Mouse (Mus musculus) CH12.LX (cell line): Measurements from ENCODE around the gene Il6st. TPM values are rescaled to one million over a fixed set of nuclear protein-coding genes. Genes with fewer than 3 reads are reported as not detected.
A peak's percentile ranks its signal among the peaks of the same experiment; 100 is the strongest.

Source experiments
- DNase-seq: peaks from one replicate; pipeline ENCODE4 v3.0.0-alpha.2; 2013; ENCODE audit errors: extremely low read depth
- H3K27ac ChIP-seq: 2 replicates; pipeline ENCODE4 v1.5.1; 2012; ENCODE audit warnings: low read depth, mild to moderate bottlenecking, control low read depth, moderate library complexity; ENCODE audit not compliant: insufficient read depth
- H3K27me3 ChIP-seq: replicated peaks from 2 replicates; pipeline ENCODE3; 2012; ENCODE audit warnings: inconsistent platforms
- H3K36me3 ChIP-seq, 2 experiments: replicated peaks in 1 of 2; 2 replicates each; pipeline versions ENCODE3 to v1.6.1; 2012; ENCODE audit warnings: inconsistent platforms in 1 of 2, low read length in 1 of 2, mild to moderate bottlenecking in 1 of 2, mixed read lengths in 1 of 2, moderate library complexity in 1 of 2; ENCODE audit not compliant: control insufficient read depth in 1 of 2, insufficient read depth in 1 of 2
- H3K4me1 ChIP-seq, 2 experiments: 2 replicates each; pipeline ENCODE4 v1.6.1; 2012; ENCODE audit warnings: inconsistent platforms in 1 of 2, moderate library complexity in 1 of 2; ENCODE audit not compliant: insufficient read depth in 2 of 2, control insufficient read depth in 1 of 2
- H3K4me2 ChIP-seq: 2 replicates; pipeline ENCODE4 v1.6.1; 2012; ENCODE audit warnings: low read depth, mild to moderate bottlenecking, control low read depth; ENCODE audit not compliant: poor library complexity, insufficient read depth, severe bottlenecking
- H3K4me3 ChIP-seq, 3 experiments: fragments of 150-350 bp in 1 of 3; sonication (generic) in 1 of 3; replicated peaks in 1 of 3; 2 replicates each; pipeline versions ENCODE3 to v1.5.1; 2011 to 2012; ENCODE audit warnings: low read depth in 2 of 3, low read length in 2 of 3, mild to moderate bottlenecking in 2 of 3, moderate library complexity in 2 of 3, control low read depth in 1 of 3, improper control_type of control experiment in 1 of 3, inconsistent platforms in 1 of 3, mixed read lengths in 1 of 3; ENCODE audit not compliant: poor library complexity in 1 of 3
- H3K79me2 ChIP-seq: replicated peaks from 2 replicates; pipeline ENCODE4 v1.6.1; 2012; ENCODE audit warnings: mild to moderate bottlenecking, moderate library complexity; ENCODE audit not compliant: control insufficient read depth, poor library complexity, insufficient read depth, severe bottlenecking; ENCODE audit errors: extremely low read depth
- H3K9ac ChIP-seq: 2 replicates; pipeline ENCODE4 v1.6.1; 2012; ENCODE audit warnings: low read depth, mild to moderate bottlenecking, control low read depth, moderate library complexity; ENCODE audit not compliant: insufficient read depth
- H3K9me3 ChIP-seq: replicated peaks from 2 replicates; pipeline ENCODE3; 2012; ENCODE audit warnings: low read length, inconsistent platforms, mixed read lengths
- BHLHE40 ChIP-seq: IDR thresholded peaks from 2 replicates; pipeline ENCODE4 v1.6.1; 2011; ENCODE audit warnings: mild to moderate bottlenecking, low read depth, low read length, improper control_type of control experiment
- CHD1 ChIP-seq: IDR thresholded peaks from 2 replicates; pipeline ENCODE4 v1.6.1; 2012; ENCODE audit warnings: low read depth, low read length, improper control_type of control experiment, inconsistent platforms
- E2F4 ChIP-seq: IDR thresholded peaks from 2 replicates; pipeline ENCODE4 v1.6.1; 2011; ENCODE audit warnings: low read depth, low read length, improper control_type of control experiment; ENCODE audit not compliant: insufficient replicate concordance
- ETS1 ChIP-seq: conservative IDR thresholded peaks from 2 replicates; pipeline ENCODE4 v1.6.1; 2012; ENCODE audit warnings: low read depth, mild to moderate bottlenecking, inconsistent platforms, low read length, improper control_type of control experiment, moderate library complexity
- GABPA ChIP-seq: IDR thresholded peaks from 2 replicates; pipeline ENCODE4 v1.6.1; 2012; ENCODE audit warnings: low read depth, low read length, improper control_type of control experiment, inconsistent platforms; ENCODE audit not compliant: insufficient replicate concordance
- IRF4 ChIP-seq: IDR thresholded peaks from 2 replicates; pipeline ENCODE4 v1.6.1; 2014; ENCODE audit warnings: low read depth, mild to moderate bottlenecking, inconsistent platforms, low read length, improper control_type of control experiment
- MAFK ChIP-seq: IDR thresholded peaks from 2 replicates; pipeline ENCODE4 v1.6.1; 2011; ENCODE audit warnings: low read length, improper control_type of control experiment; ENCODE audit not compliant: insufficient replicate concordance
- NELFE ChIP-seq: IDR thresholded peaks from 2 replicates; pipeline ENCODE4 v1.6.1; 2011; ENCODE audit warnings: low read depth, low read length, improper control_type of control experiment
- POLR2AphosphoS2 ChIP-seq: IDR thresholded peaks from 2 replicates; pipeline ENCODE4 v1.6.1; 2011; ENCODE audit warnings: low read depth, low read length, improper control_type of control experiment
- TCF12 ChIP-seq: IDR thresholded peaks from 2 replicates; pipeline ENCODE4 v1.6.1; 2014; ENCODE audit warnings: low read depth, mild to moderate bottlenecking, inconsistent platforms, low read length, improper control_type of control experiment
- ZKSCAN1 ChIP-seq: IDR thresholded peaks from 2 replicates; pipeline ENCODE4 v1.6.1; 2012; ENCODE audit warnings: low read depth, inconsistent platforms, low read length, improper control_type of control experiment, borderline replicate concordance
- ZNF384 ChIP-seq: IDR thresholded peaks from 2 replicates; pipeline ENCODE4 v1.6.1; 2012; ENCODE audit warnings: low read depth, low read length, improper control_type of control experiment, inconsistent platforms
- dilution Hi-C: fragments of 300-500 bp; cut with MboI; formaldehyde crosslinking; loops from 2 replicates; pipeline ENCODE4 v1.14.3; 2020; ENCODE audit warnings: low sequenced_read_pairs; ENCODE audit not compliant: extremely low pct_unique_long_range_greater_than_20kb, extremely low pct_ligation_motif_present
- in situ Hi-C: fragments of 300-500 bp; cut with MboI; formaldehyde crosslinking; loops from 3 replicates; pipeline ENCODE4 v1.14.3; 2019; ENCODE audit warnings: low sequenced_read_pairs, low pct_ligation_motif_present, low pct_unique_long_range_greater_than_20kb, mixed read lengths
- polyA plus RNA-seq: library from polyadenylated mRNA; unstranded; fragments of >175 nt; gene quantifications from 2 replicates; pipeline ENCODE4 v1.2.1, GENCODE M21; 2012; ENCODE audit warnings: low read depth; ENCODE audit not compliant: insufficient read length
- total RNA-seq, 2 experiments: library from RNA; depleted of rRNA; stranded (reverse); fragments of 300-350 nt in 1 of 2; fragments of >200 nt in 1 of 2; gene quantifications; 2 replicates each; pipeline ENCODE4 v1.2.3; 2012 to 2014

Gene Il6st
- total and polyA plus RNA-seq, 3 experiments = 3.5 to 7.6 (median 5.7) TPM

- no peak for DNase-seq
- in situ Hi-C loops = no loop called here
- no peak overlapping the region for H3K4me3 ChIP-seq
- H3K79me2 ChIP-seq = no peaks in the 10 kb centered on the region
- dilution Hi-C loops = no loop called here
- H3K4me2 ChIP-seq = no peak overlapping the region
- no peaks in the 10 kb centered on the region for H3K27me3 ChIP-seq
- no peak overlapping the region for H3K27ac ChIP-seq
- no peaks in the 10 kb centered on the region for H3K36me3 ChIP-seq
- H3K9me3 ChIP-seq = peaks cover 2% of the 10 kb centered on the region
- peaks cover 4 to 30% of the 10 kb centered on the region in 2 experiments for H3K4me1 ChIP-seq
- TF ChIP-seq GABPA (no peak), CHD1 (no peak), ETS1 (no peak), NELFE (no peak), ZKSCAN1 (no peak)
- no peak overlapping the region for H3K9ac ChIP-seq
Observed at GRCm38 (mm10) chr13:112417163-112417523, 46.7 kb upstream of the Il6st start.

- dilution Hi-C loops = no loop called here
Observed at GRCm38 (mm10) chr13:112417861-112418423, 45.9 kb upstream of the Il6st start.

GRCm38 (mm10) chr13:112418595-112418994 lies 45.3 kb upstream of the Il6st start:
- Histone ChIP-seq H3K4me3 (no peak overlapping the region), H3K4me2 (no peak overlapping the region), H3K9me3 (peaks cover 2% of the 10 kb centered on the region), H3K79me2 (no peaks in the 10 kb centered on the region), H3K9ac (no peak overlapping the region), H3K27me3 (no peaks in the 10 kb centered on the region), H3K27ac (no peak overlapping the region), H3K4me1 (peaks cover 1 to 22% of the 10 kb centered on the region in 2 experiments), H3K36me3 (no peaks in the 10 kb centered on the region)
- in situ Hi-C loops = no loop called here
- no peak for DNase-seq
- dilution Hi-C loops = no loop called here
- TF ChIP-seq POLR2AphosphoS2 (no peak), GABPA (no peak), ZNF384 (no peak), TCF12 (no peak), E2F4 (no peak)

More at GRCm38 (mm10) chr13:112417861-112418423, 45.9 kb upstream of the Il6st start:
- no peaks in the 10 kb centered on the region for H3K27me3 ChIP-seq
- TF ChIP-seq MAFK (no peak), ZNF384 (peak; percentile 55; the same call in 1 of the 2 replicates), BHLHE40 (no peak), ETS1 (no peak), TCF12 (no peak), IRF4 (no peak)
- no peak overlapping the region for H3K4me3 ChIP-seq
- no peak overlapping the region for H3K4me2 ChIP-seq
- H3K79me2 ChIP-seq = no peaks in the 10 kb centered on the region
- DNase-seq = no peak
- H3K27ac ChIP-seq = no peak overlapping the region
- H3K4me1 ChIP-seq = peaks cover 4 to 29% of the 10 kb centered on the region in 2 experiments
- in situ Hi-C loops = no loop called here
- no peak overlapping the region for H3K9ac ChIP-seq
- H3K9me3 ChIP-seq = peaks cover 2% of the 10 kb centered on the region
- no peaks in the 10 kb centered on the region for H3K36me3 ChIP-seq
